Mouse (Mus musculus) heart, postnatal 0 days (tissue): ENCODE results near the gene Dusp6.

Experiments used
- CTCF ChIP-seq: IDR thresholded peaks from 2 replicates; pipeline ENCODE4 v1.5.1; 2016; ENCODE audit warnings: antibody characterized with exemption, control low read depth, low read depth
- EP300 ChIP-seq: IDR thresholded peaks from 2 replicates; pipeline ENCODE4 v1.6.1; 2016; ENCODE audit warnings: antibody characterized with exemption, low read depth

GRCm38 (mm10) chr10:99317057-99317456 lies 54.0 kb downstream of the Dusp6 start:
- no peak for TF ChIP-seq CTCF
- no peak for TF ChIP-seq EP300
